Mouse (Mus musculus) layer of hippocampus, postnatal 25 days (tissue): Measurements from ENCODE around the gene Trcg1. TPM values are rescaled to one million over a fixed set of nuclear protein-coding genes. Genes with fewer than 3 reads are reported as not detected.

Experiments used
- DNase-seq, 2 experiments: peaks; one replicate each; pipeline ENCODE4 v3.0.0; 2022; ENCODE audit warnings: mixed read lengths in 2 of 2, low spot score in 1 of 2; ENCODE audit errors: extremely low spot score in 1 of 2
- total RNA-seq, 2 experiments: library from RNA; stranded (reverse); gene quantifications; 2 replicates each; pipeline ENCODE4 v1.2.3; 2021

Trcg1 gene
- total RNA-seq, 2 experiments from 2014 or later: not detected

DNA sequence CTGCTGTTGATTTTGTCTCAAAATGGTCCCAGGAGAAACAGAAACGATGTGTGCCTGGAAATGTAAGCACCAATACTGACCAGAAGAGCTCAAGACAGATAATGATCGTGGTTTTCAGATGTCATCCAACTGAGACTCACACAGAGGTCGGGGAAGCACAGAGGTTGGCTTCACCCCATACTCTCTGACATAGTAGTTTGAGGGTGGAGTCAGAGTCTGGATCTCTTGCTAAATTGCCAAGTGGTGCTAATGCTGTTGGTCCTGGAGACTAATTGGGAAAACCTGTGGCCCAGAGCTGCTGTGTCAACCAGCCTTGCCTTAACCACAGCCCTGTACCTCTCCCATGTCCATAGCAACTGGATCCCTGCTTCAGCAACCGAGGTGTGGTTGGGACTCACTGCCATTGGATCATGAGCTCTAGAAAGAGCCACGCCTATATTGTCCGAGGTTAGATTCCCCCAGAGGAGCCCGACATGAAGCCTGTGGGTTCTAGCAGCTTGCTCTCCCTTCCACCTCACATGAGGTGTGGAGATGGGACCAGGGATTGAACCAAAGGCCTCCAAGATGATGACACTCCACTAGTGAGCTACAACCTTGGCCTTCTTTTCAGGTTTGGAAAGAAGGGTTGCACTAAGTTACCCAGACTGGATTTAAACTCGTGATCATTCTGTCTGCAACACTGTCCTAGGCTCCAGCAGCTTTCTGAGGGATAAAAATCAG lies 4.7 kb upstream of the Trcg1 start:
- no peak for DNase-seq

GRCm38 (mm10) chr9:57232341-57232940 lies 3.9 kb upstream of the Trcg1 start:
- no peak for DNase-seq

DNA sequence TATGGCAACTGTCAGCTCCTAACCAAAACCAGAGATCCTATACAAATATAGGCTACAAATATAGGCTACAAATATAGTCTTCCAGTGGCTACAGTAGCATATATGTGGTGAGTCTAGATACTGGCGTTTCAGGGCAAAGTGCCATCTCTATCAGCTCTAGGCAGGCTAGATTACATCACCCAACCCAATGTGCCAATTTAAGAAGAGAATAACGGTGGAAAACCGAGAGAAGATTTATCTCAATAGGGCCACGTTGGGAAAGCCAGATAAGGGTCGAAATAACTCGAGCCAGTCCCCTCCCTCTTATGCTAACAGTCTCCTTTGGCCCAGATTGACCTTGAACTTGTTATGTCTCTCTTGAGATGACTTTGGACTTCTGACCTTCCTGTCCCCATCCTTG lies 3.2 kb upstream of the Trcg1 start:
- no peak for DNase-seq

- no peak for DNase-seq
These were observed 2.6 kb upstream of the Trcg1 start for GRCm38 (mm10) chr9:57233767-57234166.

- DNase-seq: no peak
These were observed 1.3 kb downstream of the Trcg1 start for GRCm38 (mm10) chr9:57237705-57238104.

DNA sequence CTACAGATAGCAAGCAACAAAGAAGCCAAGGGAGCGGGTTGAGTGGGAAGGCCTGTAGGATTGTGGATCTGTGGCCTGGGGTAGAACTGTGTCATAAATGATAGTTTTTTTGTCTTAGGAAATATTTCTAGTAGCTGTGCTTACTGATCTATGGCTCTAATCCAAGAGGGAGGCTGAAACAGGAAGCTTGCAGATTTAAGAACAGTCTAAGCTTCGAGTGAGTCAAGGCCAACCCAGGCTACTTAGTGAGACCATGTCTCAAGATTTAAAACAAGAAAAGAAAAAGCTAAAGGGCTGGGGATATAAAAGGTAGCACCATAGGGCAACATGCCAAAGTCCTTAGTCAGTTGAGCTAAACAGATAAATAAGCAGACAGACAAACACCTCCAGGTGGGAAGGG lies 1.9 kb downstream of the Trcg1 start:
- no peak for DNase-seq

- no peak for DNase-seq
These were observed 4.8 kb downstream of the Trcg1 start for GRCm38 (mm10) chr9:57241111-57241510.

DNA sequence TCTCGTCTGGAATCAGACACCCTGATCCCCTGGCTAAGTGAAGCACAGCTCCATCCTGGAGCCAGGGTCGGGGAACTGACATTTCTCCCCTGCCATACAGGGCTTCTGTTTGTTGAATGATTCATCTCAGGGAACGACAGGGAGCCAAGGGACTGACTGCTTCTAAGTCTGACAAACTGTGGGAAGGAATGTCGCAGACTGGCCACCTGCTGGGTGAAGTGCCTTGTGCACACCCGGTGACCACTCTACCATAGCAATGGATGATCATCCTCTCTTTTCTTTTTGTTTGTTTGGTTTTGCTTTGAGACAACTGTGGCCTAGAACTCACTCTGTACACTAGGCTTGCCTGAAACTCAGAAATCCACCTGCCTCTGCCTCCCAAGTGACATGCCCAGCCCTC lies 6.6 kb downstream of the Trcg1 start:
- no peak for DNase-seq

DNA sequence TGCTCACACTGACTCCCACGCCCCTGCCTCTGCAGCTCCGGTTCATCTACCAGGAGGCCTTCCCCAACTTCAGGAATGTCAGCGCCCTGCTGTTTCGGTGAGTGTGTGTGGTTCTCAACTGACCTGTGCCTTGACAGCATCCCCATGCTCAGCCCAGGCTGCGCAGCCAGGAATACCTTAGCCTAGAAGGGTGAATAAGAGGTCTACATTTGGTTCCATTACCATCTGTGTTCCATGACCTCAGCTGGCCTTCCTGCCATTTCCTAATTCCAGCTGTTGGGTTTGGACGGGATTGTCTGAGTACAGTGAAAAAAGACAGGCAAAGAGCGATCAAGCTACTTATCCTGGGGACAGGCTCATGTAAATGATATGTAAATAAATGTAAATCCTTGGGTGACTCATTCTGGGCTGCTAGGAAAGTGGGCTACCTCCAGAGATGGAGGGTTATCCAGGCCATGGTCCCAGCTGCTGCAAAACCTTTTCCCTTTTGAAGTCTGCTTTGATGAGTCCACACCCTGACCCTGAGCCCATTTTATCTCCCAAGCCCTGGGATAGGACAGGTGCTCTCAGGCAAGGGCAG lies 7.8 kb downstream of the Trcg1 start:
- DNase-seq: no peak

DNA sequence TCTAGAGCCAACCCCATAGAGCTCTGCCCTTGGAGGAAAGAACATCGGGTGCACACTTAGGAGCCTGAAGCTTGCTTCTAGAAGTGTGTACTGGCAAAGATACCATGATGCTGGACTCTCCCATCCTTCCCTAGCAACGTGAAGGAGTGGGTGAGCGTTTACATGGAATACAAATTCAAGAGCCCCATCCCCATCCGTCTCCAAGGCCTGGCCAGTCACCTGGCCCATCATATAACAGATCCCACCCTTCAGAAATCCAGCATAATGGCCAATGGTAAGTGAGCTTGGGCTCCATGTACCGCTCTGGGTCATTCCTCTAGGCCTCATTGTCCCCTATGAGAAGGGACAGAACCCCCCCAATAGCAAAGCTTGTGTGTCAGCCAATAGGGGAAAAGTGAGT lies 10.1 kb downstream of the Trcg1 start:
- DNase-seq: no peak

GRCm38 (mm10) chr9:57247201-57247671 lies 10.9 kb downstream of the Trcg1 start:
- no peak for DNase-seq

DNA sequence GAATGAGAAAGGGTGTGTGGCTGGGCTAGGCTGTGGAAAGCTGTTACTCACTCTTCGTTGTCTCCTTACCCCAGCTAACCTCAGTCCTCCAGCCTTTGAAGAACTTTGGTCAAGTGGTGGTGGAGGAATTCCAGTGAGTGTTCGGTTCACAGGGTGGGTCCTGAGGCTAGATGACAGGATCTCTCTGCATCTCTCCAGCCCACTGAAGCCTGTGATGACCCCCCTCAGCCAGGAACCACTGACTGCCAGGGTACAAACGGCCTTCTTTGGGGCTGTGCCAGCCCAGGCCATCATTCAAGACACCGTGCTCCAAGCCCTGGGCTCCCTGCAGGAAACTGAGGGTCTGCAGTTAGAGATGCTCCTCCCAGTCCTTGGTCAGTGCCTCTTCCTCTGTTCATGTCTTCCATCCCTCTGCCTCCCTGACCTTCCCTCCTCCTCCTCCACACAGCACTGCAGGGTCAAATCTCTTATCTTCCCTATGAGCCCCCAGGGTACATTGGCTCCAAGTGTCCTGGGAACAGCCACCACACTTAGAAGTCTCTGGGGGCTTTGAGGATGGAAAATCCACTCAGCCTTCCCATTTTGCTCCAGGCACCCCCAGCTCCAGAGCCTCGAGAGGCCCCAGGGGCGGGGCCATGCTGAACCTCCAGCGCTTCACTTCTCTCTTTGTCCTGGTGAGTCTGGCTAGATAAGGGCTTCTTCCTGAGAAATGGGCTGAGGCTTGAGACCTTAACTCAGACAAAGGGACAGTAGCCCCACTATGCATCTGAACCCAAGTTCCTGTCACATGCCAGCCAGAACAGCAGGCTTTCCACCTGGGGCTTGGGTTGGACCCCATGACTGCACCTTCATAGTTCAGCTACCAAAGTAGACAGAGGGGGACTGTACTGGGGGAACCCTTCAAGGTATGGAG lies 11.9 kb downstream of the Trcg1 start:
- no peak for DNase-seq

- DNase-seq: no peak
These were observed 13.7 kb downstream of the Trcg1 start for GRCm38 (mm10) chr9:57250026-57250425.

- no peak for DNase-seq
These were observed 14.8 kb downstream of the Trcg1 start for GRCm38 (mm10) chr9:57251139-57251538.

DNA sequence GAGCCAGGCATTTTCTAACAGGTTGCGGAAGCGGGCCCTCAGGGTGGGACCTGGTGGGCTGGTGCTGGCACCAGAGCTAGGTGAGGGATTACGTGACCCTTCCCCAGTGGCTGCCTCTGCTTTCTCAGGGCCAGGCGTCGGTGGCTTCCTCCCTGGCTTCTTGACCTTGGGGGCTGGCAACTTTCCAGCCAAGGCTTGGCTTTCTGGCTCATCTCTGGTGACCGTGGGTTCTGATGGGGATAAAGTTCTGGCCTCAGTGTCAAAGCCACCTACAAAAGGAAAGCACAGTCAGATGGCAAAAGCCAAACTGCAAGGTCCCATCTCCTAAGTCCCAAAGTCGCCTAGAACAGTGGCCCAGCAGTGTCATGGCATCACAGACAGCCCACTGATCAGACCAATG lies 17.7 kb downstream of the Trcg1 start:
- no peak for DNase-seq

DNA sequence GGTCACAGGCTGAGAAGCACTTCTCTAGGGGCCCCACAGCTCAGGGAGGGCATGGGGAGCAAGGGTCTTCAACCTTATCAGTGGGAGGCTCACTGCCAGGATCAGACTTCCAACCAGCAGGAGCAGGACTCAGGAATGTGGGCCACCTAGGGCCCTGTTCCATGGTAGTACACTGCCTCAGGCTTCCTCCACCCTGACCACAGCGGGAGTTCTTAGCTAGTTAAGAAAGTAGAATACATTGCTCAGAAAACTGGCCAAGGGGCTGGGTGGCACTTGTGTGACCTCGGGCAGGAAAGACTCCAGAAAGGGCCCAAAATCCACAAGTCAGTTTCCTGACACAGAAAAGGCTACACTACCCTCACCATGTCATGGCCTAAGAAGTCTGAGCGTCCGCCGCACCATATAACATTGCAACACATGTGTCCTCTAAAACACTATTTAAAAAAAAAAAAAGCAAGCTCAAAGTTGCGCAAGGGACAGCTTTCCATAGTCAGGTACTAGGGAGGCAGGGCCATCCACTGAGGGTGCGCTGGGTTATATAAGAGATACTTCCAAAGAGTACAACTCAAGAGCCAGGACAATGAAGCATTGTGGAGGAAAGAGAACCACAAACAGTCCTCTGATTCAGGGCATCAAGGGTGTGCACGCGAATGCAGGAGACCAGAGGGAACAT lies 18.6 kb downstream of the Trcg1 start:
- no peak for DNase-seq

DNA sequence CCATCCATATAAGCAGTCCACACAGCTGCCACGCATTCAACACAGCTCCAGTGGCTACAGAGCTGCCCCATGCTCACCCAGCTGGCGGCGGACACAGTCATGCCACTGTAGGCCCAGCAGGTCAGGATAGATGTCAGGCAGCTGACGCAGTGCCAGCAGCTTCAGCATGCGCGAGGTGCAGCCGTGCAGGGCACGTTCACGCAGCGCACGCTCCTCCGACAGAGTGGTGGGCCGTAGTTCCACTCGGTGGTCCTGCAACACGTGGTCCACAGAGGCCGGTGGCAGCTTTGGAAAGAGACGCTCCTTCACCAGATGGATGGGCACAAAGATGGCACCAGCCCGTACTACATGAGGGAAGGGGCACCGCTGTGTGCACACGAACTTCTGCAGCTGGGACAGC lies 20.0 kb downstream of the Trcg1 start:
- no peak for DNase-seq

- no peak for DNase-seq
These were observed 20.5 kb downstream of the Trcg1 start for GRCm38 (mm10) chr9:57256861-57257260.

- DNase-seq: peak in 1 of 2 experiments; percentile 27
These were observed 21.3 kb downstream of the Trcg1 start for GRCm38 (mm10) chr9:57257627-57258026.

DNA sequence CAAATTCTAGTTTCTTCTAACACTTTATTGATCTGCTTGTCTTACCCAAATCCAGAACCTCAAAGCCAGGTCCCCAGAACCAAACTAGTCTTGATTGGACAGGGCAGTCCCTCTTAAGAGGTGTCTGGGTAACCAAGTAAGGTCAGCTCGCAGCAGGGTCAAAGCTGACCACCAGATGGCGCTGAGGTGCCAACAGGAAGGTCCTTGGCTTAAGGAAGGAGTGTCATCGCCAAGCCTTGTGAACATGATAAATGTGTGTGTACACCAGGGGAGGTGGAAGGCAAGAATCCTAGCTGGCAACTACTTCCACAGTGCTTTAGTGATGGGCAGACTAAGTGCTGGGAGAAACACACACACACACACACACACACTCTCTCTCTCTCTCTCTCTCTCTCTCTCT lies 23.4 kb downstream of the Trcg1 start:
- peak; percentile 84 to 96 for DNase-seq
